Mouse (Mus musculus): ENCODE data around the gene Ankrd31. TPM values are rescaled to one million over a fixed set of nuclear protein-coding genes. Genes with fewer than 3 reads are reported as not detected.

Gene Ankrd31
- total and polyA plus RNA-seq, 3 experiments, result not detected

DNA sequence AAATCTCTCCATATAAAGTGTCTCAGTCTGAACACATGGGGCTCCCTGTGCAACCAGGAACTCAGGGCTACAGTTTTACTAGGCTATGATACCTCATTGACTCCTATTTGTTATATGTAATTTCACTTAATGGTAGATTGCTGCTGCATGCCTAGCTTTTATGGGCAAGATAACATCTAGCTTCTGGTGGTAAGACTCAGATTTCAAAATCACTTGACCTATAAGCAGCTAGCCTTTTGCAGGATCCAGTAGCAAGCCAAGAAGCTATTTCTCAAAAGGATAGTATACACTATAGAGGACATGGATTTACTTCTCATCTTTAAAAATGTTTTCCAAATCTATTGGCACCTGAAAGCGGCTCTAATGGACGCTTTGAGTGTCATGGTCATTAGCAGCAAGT is 31.8 kb upstream of the Ankrd31 start:
- H3K79me2 ChIP-seq (ENCODE audit: control insufficient read depth, insufficient read depth, low read length, poor library complexity), result no peaks in the 10 kb centered on the region
- no peaks in the 10 kb centered on the region for H3K27me3 ChIP-seq (ENCODE audit: control insufficient read depth in 1 of 2, insufficient read depth in 2 of 2, low read length in 2 of 2)
- H3K4me1 ChIP-seq (ENCODE audit: control insufficient read depth in 1 of 2, insufficient read depth in 2 of 2, low read length in 2 of 2), result no peaks in the 10 kb centered on the region
- no peaks in the 10 kb centered on the region for H3K36me3 ChIP-seq (ENCODE audit: control insufficient read depth in 1 of 2, insufficient read depth in 2 of 2, low read length in 2 of 2)
- no peak overlapping the region for H3K4me3 ChIP-seq (ENCODE audit: control insufficient read depth in 1 of 2, insufficient read depth in 1 of 2, low read depth in 2 of 2, low read length in 2 of 2)
- peaks cover 4% of the 10 kb centered on the region; the same call in 1 of the 2 replicates for H3K9me3 ChIP-seq (replicated peaks; ENCODE audit: insufficient read depth, low read length)
- TF ChIP-seq MEF2A (IDR thresholded peaks at IDR 0.05; ENCODE audit: extremely low read depth, insufficient replicate concordance, low read depth, low read length, poor library complexity, severe bottlenecking), result no peak
- no peak for TF ChIP-seq MAZ (IDR thresholded peaks at IDR 0.05; ENCODE audit: low read depth, low read length)
- no peak for TF ChIP-seq SIN3A (IDR thresholded peaks at IDR 0.05; ENCODE audit: low read length)
- TF ChIP-seq TAL1 (IDR thresholded peaks at IDR 0.05; ENCODE audit: low read length), result no peak
- TF ChIP-seq CHD2 (IDR thresholded peaks at IDR 0.05; ENCODE audit: low read length), result no peak
- no peak for TF ChIP-seq ELF1 (IDR thresholded peaks at IDR 0.05; ENCODE audit: low read depth, low read length)
- no peak for TF ChIP-seq UBTF (IDR thresholded peaks at IDR 0.05; ENCODE audit: borderline replicate concordance, insufficient read depth, low read depth, low read length)
- TF ChIP-seq USF1 (IDR thresholded peaks at IDR 0.05; ENCODE audit: low read depth, low read length), result no peak
- TF ChIP-seq ZKSCAN1 (IDR thresholded peaks at IDR 0.05; ENCODE audit: low read depth, low read length), result no peak
- TF ChIP-seq HCFC1 (IDR thresholded peaks at IDR 0.05; ENCODE audit: low read depth, low read length), result no peak
- TF ChIP-seq GABPA (IDR thresholded peaks at IDR 0.05; ENCODE audit: low read depth, low read length), result no peak
- no peak for TF ChIP-seq MYC (IDR thresholded peaks at IDR 0.05; ENCODE audit: low read depth, low read length)
- TF ChIP-seq CHD1 (IDR thresholded peaks at IDR 0.05; ENCODE audit: low read depth, low read length), result no peak
- TF ChIP-seq SMC3 (IDR thresholded peaks at IDR 0.05; ENCODE audit: low read depth, low read length), result no peak
- TF ChIP-seq BHLHE40 (IDR thresholded peaks at IDR 0.05; ENCODE audit: borderline replicate concordance, low read depth, low read length), result no peak
- no peak for TF ChIP-seq POLR2A (IDR thresholded peaks at IDR 0.05; ENCODE audit: control insufficient read depth in 1 of 2, insufficient read depth in 1 of 2, low read depth in 1 of 2, low read length in 2 of 2, poor library complexity in 1 of 2)
- TF ChIP-seq NRF1 (IDR thresholded peaks at IDR 0.05; ENCODE audit: insufficient read depth, low read depth, low read length, poor library complexity, severe bottlenecking), result no peak
- no peak for TF ChIP-seq ZNF384 (IDR thresholded peaks at IDR 0.05; ENCODE audit: low read depth, low read length)
- no peak overlapping the region for H3K27ac ChIP-seq (ENCODE audit: control insufficient read depth, low read depth, low read length)
- no peak overlapping the region for H3K9ac ChIP-seq (ENCODE audit: control insufficient read depth, low read depth, low read length, poor library complexity, severe bottlenecking)
- no peak for DNase-seq (ENCODE audit: low read depth, low spot score)

DNA sequence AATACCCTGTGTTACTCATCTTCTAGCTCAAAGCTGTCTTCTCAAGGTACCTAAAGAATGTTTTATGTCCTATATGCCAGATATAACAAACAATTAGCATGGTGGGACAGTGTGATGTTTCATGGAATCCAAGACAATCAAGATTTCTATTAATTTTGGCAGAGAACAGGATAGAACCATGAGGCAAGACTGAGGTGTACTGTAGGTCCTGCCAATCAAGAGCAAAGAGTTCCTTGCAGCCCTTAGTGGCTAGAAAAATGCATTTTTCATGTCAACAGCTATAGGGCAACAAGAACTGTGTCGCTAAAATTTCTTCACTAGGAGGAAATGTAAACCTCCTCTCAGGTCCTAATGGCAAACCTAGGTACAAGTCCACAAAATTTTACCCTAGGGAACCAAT is 30.3 kb upstream of the Ankrd31 start:
- H3K36me3 ChIP-seq (ENCODE audit: control insufficient read depth in 1 of 2, insufficient read depth in 2 of 2, low read length in 2 of 2), result no peaks in the 10 kb centered on the region
- no peak overlapping the region for H3K9ac ChIP-seq (ENCODE audit: control insufficient read depth, low read depth, low read length, poor library complexity, severe bottlenecking)
- H3K27ac ChIP-seq (ENCODE audit: control insufficient read depth, low read depth, low read length), result no peak overlapping the region
- H3K4me1 ChIP-seq (ENCODE audit: control insufficient read depth in 1 of 2, insufficient read depth in 2 of 2, low read length in 2 of 2), result no peaks in the 10 kb centered on the region
- no peaks in the 10 kb centered on the region for H3K79me2 ChIP-seq (ENCODE audit: control insufficient read depth, insufficient read depth, low read length, poor library complexity)
- DNase-seq (ENCODE audit: low read depth, low spot score), result no peak
- H3K9me3 ChIP-seq (replicated peaks; ENCODE audit: insufficient read depth, low read length), result peaks cover 4% of the 10 kb centered on the region; the same call in 1 of the 2 replicates
- H3K27me3 ChIP-seq (ENCODE audit: control insufficient read depth in 1 of 2, insufficient read depth in 2 of 2, low read length in 2 of 2), result no peaks in the 10 kb centered on the region
- TF ChIP-seq RAD21 (IDR thresholded peaks at IDR 0.05; ENCODE audit: low read depth, low read length), result no peak
- no peak for TF ChIP-seq MAZ (IDR thresholded peaks at IDR 0.05; ENCODE audit: low read depth, low read length)
- TF ChIP-seq NELFE (IDR thresholded peaks at IDR 0.05; ENCODE audit: low read depth, low read length), result no peak
- TF ChIP-seq MAX (IDR thresholded peaks at IDR 0.05; ENCODE audit: low read length), result no peak
- TF ChIP-seq TAL1 (IDR thresholded peaks at IDR 0.05; ENCODE audit: low read length), result no peak
- TF ChIP-seq USF1 (IDR thresholded peaks at IDR 0.05; ENCODE audit: low read depth, low read length), result no peak
- TF ChIP-seq CHD1 (IDR thresholded peaks at IDR 0.05; ENCODE audit: low read depth, low read length), result no peak
- TF ChIP-seq ELF1 (IDR thresholded peaks at IDR 0.05; ENCODE audit: low read depth, low read length), result no peak
- no peak for TF ChIP-seq HCFC1 (IDR thresholded peaks at IDR 0.05; ENCODE audit: low read depth, low read length)
- no peak for TF ChIP-seq KAT2A (conservative IDR thresholded peaks at IDR 0.05; ENCODE audit: low read depth, low read length)
- TF ChIP-seq CTCF (IDR thresholded peaks at IDR 0.05 in 2 of 3, conservative IDR thresholded peaks at IDR 0.05 in 1 of 3; ENCODE audit: control insufficient read depth in 1 of 3, insufficient read depth in 1 of 3, low read depth in 2 of 3, low read length in 3 of 3, poor library complexity in 1 of 3, severe bottlenecking in 1 of 3), result no peak
- TF ChIP-seq POLR2AphosphoS2 (IDR thresholded peaks at IDR 0.05; ENCODE audit: low read length), result no peak
- no peak for TF ChIP-seq MXI1 (IDR thresholded peaks at IDR 0.05; ENCODE audit: low read depth, low read length)
- no peak for TF ChIP-seq E2F4 (IDR thresholded peaks at IDR 0.05; ENCODE audit: borderline replicate concordance, low read depth, low read length)
- TF ChIP-seq UBTF (IDR thresholded peaks at IDR 0.05; ENCODE audit: borderline replicate concordance, insufficient read depth, low read depth, low read length), result no peak
- TF ChIP-seq ZMIZ1 (IDR thresholded peaks at IDR 0.05; ENCODE audit: low read depth, low read length), result no peak
- no peak for TF ChIP-seq MYB (IDR thresholded peaks at IDR 0.05; ENCODE audit: low read depth, low read length)
- no peak for TF ChIP-seq MAFK (IDR thresholded peaks at IDR 0.05; ENCODE audit: borderline replicate concordance, low read depth, low read length)
- TF ChIP-seq SMC3 (IDR thresholded peaks at IDR 0.05; ENCODE audit: low read depth, low read length), result no peak
- no peak for TF ChIP-seq ZKSCAN1 (IDR thresholded peaks at IDR 0.05; ENCODE audit: low read depth, low read length)
- no peak overlapping the region for H3K4me3 ChIP-seq (ENCODE audit: control insufficient read depth in 1 of 2, insufficient read depth in 1 of 2, low read depth in 2 of 2, low read length in 2 of 2)

Data from MEL (cell line).